Mouse (Mus musculus) MEL (cell line): ENCODE measurements around the gene Txndc15.

ENCODE experiments used
- BHLHE40 ChIP-seq: IDR thresholded peaks from 2 replicates; pipeline ENCODE4 v1.6.1; 2012; ENCODE audit warnings: low read depth, mild to moderate bottlenecking, inconsistent platforms, low read length, improper control_type of control experiment, borderline replicate concordance
- CTCF ChIP-seq, 3 experiments: IDR thresholded peaks in 2 of 3; conservative IDR thresholded peaks in 1 of 3; 2 replicates each; pipeline ENCODE4 v1.5.1; 2011 to 2012; ENCODE audit warnings: low read length in 3 of 3, low read depth in 2 of 3, mild to moderate bottlenecking in 2 of 3, improper control_type of control experiment in 1 of 3, inconsistent platforms in 1 of 3, mixed read lengths in 1 of 3, moderate library complexity in 1 of 3; ENCODE audit not compliant: control insufficient read depth in 1 of 3, insufficient read depth in 1 of 3, poor library complexity in 1 of 3, severe bottlenecking in 1 of 3
- ELF1 ChIP-seq: IDR thresholded peaks from 2 replicates; pipeline ENCODE4 v1.6.1; 2014; ENCODE audit warnings: low read depth, mild to moderate bottlenecking, inconsistent platforms, low read length, improper control_type of control experiment, moderate library complexity
- EP300 ChIP-seq, 2 experiments: IDR thresholded peaks; 2 replicates each; pipeline ENCODE4 v1.6.1; 2011; ENCODE audit warnings: improper control_type of control experiment in 2 of 2, low read length in 2 of 2, low read depth in 1 of 2, mild to moderate bottlenecking in 1 of 2
- GATA1 ChIP-seq: IDR thresholded peaks from 2 replicates; pipeline ENCODE4 v1.6.1; 2011; ENCODE audit warnings: low read depth, low read length, improper control_type of control experiment
- MAX ChIP-seq: IDR thresholded peaks from 2 replicates; pipeline ENCODE4 v1.6.1; 2011; ENCODE audit warnings: low read length, improper control_type of control experiment
- NRF1 ChIP-seq: IDR thresholded peaks from 2 replicates; pipeline ENCODE4 v1.6.1; 2014; ENCODE audit warnings: low read depth, mild to moderate bottlenecking, inconsistent platforms, low read length, improper control_type of control experiment, moderate library complexity; ENCODE audit not compliant: poor library complexity, insufficient read depth, severe bottlenecking
- POLR2A ChIP-seq, 2 experiments: IDR thresholded peaks; 2 replicates each; pipeline ENCODE4 v1.6.1; 2011 to 2012; ENCODE audit warnings: low read length in 2 of 2, mild to moderate bottlenecking in 2 of 2, control low read depth in 1 of 2, improper control_type of control experiment in 1 of 2, low read depth in 1 of 2, moderate library complexity in 1 of 2; ENCODE audit not compliant: control insufficient read depth in 1 of 2, insufficient read depth in 1 of 2, poor library complexity in 1 of 2
- USF1 ChIP-seq: IDR thresholded peaks from 2 replicates; pipeline ENCODE4 v1.6.1; 2014; ENCODE audit warnings: low read depth, mild to moderate bottlenecking, inconsistent platforms, low read length, improper control_type of control experiment, moderate library complexity

DNA sequence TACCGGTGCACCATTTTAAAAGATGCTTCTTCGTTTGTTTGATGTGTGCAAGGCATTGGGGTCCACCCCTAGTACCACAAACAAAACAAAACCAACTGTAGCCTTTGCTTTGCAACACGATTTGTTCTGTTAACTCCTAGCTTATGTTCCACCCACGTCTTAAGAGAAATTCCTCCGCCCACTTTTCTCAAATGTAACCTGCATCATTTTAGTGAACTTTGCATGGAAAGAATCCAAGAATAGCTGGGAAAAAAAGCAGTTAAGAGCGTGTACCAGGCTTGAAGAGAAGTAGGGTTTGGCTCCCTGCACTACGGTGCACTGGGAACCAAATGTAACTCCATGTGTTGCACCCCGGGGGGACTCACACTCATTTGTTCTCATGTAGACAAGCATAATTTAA, 20.3 kb upstream of the Txndc15 start:
- TF ChIP-seq POLR2A (IDR thresholded peaks at IDR 0.05; ENCODE audit: control insufficient read depth in 1 of 2, insufficient read depth in 1 of 2, low read depth in 1 of 2, low read length in 2 of 2, poor library complexity in 1 of 2) = no peak
- TF ChIP-seq ELF1 = no peak
- TF ChIP-seq CTCF (IDR thresholded peaks at IDR 0.05 in 2 of 3, conservative IDR thresholded peaks at IDR 0.05 in 1 of 3; ENCODE audit: control insufficient read depth in 1 of 3, insufficient read depth in 1 of 3, low read depth in 2 of 3, low read length in 3 of 3, poor library complexity in 1 of 3, severe bottlenecking in 1 of 3) = no peak
- TF ChIP-seq GATA1 = no peak
- no peak for TF ChIP-seq USF1
- TF ChIP-seq EP300 (IDR thresholded peaks at IDR 0.05; ENCODE audit: low read depth in 1 of 2, low read length in 2 of 2) = no peak
- TF ChIP-seq MAX = no peak
- TF ChIP-seq BHLHE40 = no peak
- TF ChIP-seq NRF1 = no peak
